Mouse (Mus musculus) lung, postnatal 0 days (tissue): ENCODE data around the gene Gm28230. TPM values are rescaled to one million over a fixed set of nuclear protein-coding genes. Genes with fewer than 3 reads are reported as not detected.

Experiments
- ATAC-seq: fragments of 200-750 bp; cut with Nextera tagmentation; 2 replicates; pipeline ENCODE4 v1.8.0; 2017; ENCODE audit warnings: moderate library complexity
- DNase-seq: peaks from one replicate; pipeline ENCODE4 v3.0.0-alpha.2; 2016; ENCODE audit warnings: low spot score
- H3K27ac ChIP-seq: fragments of 300-500 bp; sonication (generic); 2 replicates; pipeline ENCODE4 v1.5.1; 2014; ENCODE audit warnings: antibody characterized with exemption, mild to moderate bottlenecking, low read length, mixed read lengths
- H3K27me3 ChIP-seq: fragments of 300-500 bp; sonication (generic); replicated peaks from 2 replicates; pipeline ENCODE4 v1.6.1; 2014; ENCODE audit warnings: low read length, mixed read lengths; ENCODE audit not compliant: insufficient read depth
- H3K36me3 ChIP-seq: fragments of 300-500 bp; sonication (generic); 2 replicates; pipeline ENCODE4 v1.6.1; 2014; ENCODE audit warnings: low read length, mixed read lengths; ENCODE audit not compliant: insufficient read depth
- H3K4me1 ChIP-seq: fragments of 300-500 bp; sonication (generic); 2 replicates; pipeline ENCODE4 v1.6.1; 2014; ENCODE audit warnings: antibody characterized with exemption, low read depth, low read length, mixed read lengths; ENCODE audit not compliant: insufficient read depth
- H3K4me2 ChIP-seq: fragments of 300-500 bp; sonication (generic); replicated peaks from 2 replicates; pipeline ENCODE4 v1.6.1; 2014; ENCODE audit warnings: low read depth, mild to moderate bottlenecking, low read length, moderate library complexity, mixed read lengths
- H3K4me3 ChIP-seq: fragments of 300-500 bp; sonication (generic); 2 replicates; pipeline ENCODE4 v1.5.1; 2014; ENCODE audit warnings: low read depth, low read length
- H3K9ac ChIP-seq: fragments of 300-500 bp; sonication (generic); replicated peaks from 2 replicates; pipeline ENCODE4 v1.6.1; 2014; ENCODE audit warnings: low read depth, mild to moderate bottlenecking
- H3K9me3 ChIP-seq: fragments of 300-500 bp; sonication (generic); 2 replicates; pipeline ENCODE4 v1.6.1; 2016; ENCODE audit warnings: low read length, mixed read lengths
- CTCF ChIP-seq: IDR thresholded peaks from 2 replicates; pipeline ENCODE4 v1.5.1; 2016; ENCODE audit warnings: antibody characterized with exemption, mild to moderate bottlenecking
- EP300 ChIP-seq: IDR thresholded peaks from 2 replicates; pipeline ENCODE4 v1.6.1; 2016; ENCODE audit warnings: antibody characterized with exemption, mild to moderate bottlenecking, control low read depth
- WGBS: fragments of 180-500 bp; shearing (Covaris S2); extraction: QIAGEN DNeasy Blood & Tissue Kit; methylation state at CpG from one replicate; pipeline ENCODE4 v1.1.7; 2014; 5-methylcytosine and 5-hydroxymethylcytosine counted together
- polyA plus RNA-seq: library from polyadenylated mRNA; unstranded; fragments of >200 nt; fragmentation: Nextera tagmentation; extraction: Ambion mirVana; gene quantifications from 2 replicates; pipeline ENCODE4 v1.2.1, GENCODE M21; 2015

Gene Gm28230
- polyA plus RNA-seq, 1 experiment from 2014 or later, result not detected

GRCm38 (mm10) chr2:74708676-74709075 lies 17.9 kb upstream of the Gm28230 start:
- ATAC-seq (no peak), DNase-seq (no peak)
- no peak for TF ChIP-seq CTCF
- no peak overlapping the region for H3K4me3 ChIP-seq
- H3K9ac ChIP-seq, result no peak overlapping the region
- peaks cover 9% of the 10 kb centered on the region; the same call in 1 of the 2 replicates for H3K4me1 ChIP-seq
- peaks cover 95% of the 10 kb centered on the region for H3K27me3 ChIP-seq
- no peak overlapping the region for H3K27ac ChIP-seq
- H3K4me2 ChIP-seq, result no peak overlapping the region
- no peaks in the 10 kb centered on the region for H3K9me3 ChIP-seq
- no peaks in the 10 kb centered on the region for H3K36me3 ChIP-seq
- 19% methylated on average over 4 of the region's 4 CpGs for WGBS

DNA sequence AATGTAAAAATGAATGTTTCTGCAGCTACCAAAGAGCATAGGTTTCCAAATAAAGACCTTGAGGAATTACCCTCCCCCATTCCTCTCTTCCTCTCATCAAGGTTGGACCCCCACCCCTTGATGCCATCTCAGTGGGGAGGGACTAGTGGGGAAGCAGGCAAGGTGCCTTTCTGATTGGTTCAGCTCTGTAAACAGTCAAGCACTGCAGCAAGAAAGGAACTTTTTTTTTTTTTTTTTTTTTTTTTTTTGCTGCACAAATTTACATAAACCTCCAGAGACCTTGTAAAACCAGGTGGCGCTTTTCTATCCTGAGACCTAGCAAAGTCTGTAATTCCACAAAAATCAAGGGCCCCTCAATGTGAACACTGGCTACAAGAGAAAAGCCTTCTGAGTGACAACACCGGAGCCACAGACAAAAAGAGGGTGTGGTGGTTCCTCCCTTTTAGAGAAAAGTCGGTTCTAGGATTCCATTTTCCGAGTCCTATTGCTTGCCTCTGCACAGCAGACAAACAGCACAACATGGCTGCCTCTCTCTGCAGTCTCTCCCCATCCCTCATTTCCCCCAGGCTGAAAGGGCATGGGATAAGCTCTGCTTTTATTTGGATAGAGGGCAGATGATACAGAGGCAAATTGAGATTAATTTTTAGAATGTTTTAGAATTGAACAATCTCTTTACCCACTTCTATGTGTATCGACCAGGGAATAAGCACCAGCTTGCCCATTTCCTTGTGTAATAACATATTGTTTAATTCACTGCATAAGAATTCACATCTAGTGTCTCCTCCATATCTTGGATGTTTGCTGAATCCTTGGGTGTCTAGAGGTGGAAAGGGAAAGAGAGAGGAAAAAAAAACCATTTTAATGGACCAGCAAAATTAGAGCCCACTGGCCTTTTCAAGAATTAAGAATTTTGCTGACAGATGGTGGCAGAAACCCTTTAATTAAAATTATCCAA lies 16.8 kb upstream of the Gm28230 start:
- TF ChIP-seq EP300 (no peak), CTCF (no peak)
- H3K27ac ChIP-seq, result no peak overlapping the region
- no peaks in the 10 kb centered on the region for H3K9me3 ChIP-seq
- no peak overlapping the region for H3K4me2 ChIP-seq
- H3K27me3 ChIP-seq, result peaks cover 94% of the 10 kb centered on the region
- H3K36me3 ChIP-seq, result no peaks in the 10 kb centered on the region
- H3K9ac ChIP-seq, result no peak overlapping the region
- H3K4me1 ChIP-seq, result peaks cover 9% of the 10 kb centered on the region; the same call in 1 of the 2 replicates
- 6% methylated on average over 5 of the region's 5 CpGs for WGBS
- no peak overlapping the region for H3K4me3 ChIP-seq
- ATAC-seq (no peak), DNase-seq (no peak)

- ATAC-seq (no peak), DNase-seq (no peak)
- TF ChIP-seq CTCF, result no peak
- no peak for TF ChIP-seq EP300
- no peak overlapping the region for H3K4me2 ChIP-seq
- 2% methylated on average over 16 of the region's 16 CpGs for WGBS
- H3K36me3 ChIP-seq, result no peaks in the 10 kb centered on the region
- H3K27me3 ChIP-seq, result peaks cover 94% of the 10 kb centered on the region
- no peak overlapping the region for H3K27ac ChIP-seq
- H3K9me3 ChIP-seq, result no peaks in the 10 kb centered on the region
- H3K4me1 ChIP-seq, result 0 out of 2 replicates have a peak, but pooled peaks cover 6% of the 10 kb centered on the region
- no peak overlapping the region for H3K4me3 ChIP-seq
- H3K9ac ChIP-seq, result no peak overlapping the region
These were observed 15.5 kb upstream of the Gm28230 start for GRCm38 (mm10) chr2:74710929-74711543.

DNA sequence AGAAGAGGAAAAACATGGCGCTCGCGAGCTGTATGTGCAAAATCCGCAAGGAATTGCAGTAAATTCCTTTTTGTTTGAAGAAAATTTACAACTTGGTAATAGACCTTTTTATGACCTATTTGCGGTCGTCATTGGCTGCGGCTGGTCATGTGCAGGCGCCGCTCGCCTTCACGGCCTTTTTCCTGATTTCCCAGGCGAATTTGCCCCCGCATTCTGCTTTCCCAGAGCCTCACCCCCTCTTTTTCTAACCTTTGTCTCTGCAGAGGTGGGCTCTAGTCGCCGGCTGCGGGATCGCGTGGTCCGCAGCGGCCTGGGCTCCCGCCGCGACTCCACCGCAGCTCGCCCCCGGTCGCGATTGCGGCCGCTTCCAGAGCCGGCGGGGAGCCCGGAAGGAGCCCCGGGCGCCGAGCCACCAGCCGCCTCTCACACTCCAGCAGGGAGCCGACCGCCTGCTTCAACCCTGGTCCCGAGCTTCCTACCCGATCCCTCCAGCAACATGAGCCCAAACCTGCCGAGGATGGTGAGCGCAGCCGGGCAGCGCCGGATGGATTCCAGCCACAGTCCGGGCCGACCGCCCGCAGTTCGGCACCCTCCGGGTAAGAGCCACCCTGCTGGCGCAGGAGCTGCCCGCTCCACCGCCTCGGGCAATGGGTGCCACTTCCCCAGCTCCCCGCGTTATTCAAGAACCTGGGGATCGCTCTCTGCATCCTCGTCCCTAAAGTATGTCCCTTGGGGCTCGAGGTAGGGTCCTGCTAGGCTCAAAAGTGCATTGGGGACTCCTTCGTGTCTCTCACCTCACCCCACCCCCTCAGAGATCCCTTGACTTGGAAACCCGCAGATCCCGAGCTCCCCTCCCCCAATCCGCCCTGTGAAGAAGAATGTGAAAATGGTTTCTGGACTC lies 14.6 kb upstream of the Gm28230 start, which contains the start of the genes Hoxd3 and Hoxd4:
Hoxd3 (plus strand) TSS at position 207 of the 901 bp plus-strand sequence.
Hoxd4 (plus strand) TSS at position 209 of the 901 bp plus-strand sequence.
- H3K27ac ChIP-seq, result no peak within 1 kb of the TSS
- DNase-seq, result no peak
- WGBS, result 1% methylated on average over 61 of the region's 65 CpGs

DNA sequence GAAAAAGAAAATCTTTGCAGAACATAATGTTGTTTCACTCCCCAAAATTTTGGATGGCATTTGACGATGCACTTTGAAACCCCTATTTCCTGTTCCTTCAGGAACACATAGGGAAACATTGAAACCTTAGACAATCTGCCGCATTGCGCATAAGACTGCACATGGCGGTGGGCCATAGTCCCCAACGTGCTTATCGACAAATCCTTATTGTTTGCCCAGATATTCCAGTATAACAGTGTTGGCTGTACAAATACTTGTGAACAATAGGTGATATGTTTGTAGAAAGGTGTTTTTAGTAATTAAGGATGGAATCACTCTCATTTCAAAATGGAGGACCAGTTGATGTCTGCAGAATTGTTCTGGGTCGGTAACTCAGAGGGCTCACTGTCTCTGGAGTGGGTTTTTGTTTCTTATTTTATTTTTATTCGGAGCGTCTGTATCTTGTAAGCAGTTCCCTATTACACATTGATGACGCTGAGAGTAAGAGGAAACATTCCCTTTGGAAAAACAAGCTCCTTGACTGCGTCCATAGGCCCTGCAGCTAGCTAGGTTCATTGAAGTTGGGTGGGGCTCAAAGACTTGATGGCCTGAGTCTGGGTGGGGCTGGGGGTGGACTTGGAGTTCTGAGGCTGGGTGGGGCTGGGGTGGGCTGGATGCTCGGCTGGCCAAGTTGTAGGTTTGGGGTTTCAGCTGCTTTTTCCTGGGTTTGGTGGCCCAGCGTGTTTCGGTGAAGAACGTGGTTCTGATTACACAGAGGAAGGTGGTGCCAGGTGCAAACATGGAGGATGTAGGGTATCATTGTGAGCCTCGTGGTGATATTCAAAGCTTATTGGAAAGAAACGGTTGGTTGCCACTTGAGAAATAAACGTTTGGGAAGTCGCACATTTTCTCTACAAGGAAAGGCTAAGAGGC lies 13.0 kb upstream of the Gm28230 start:
- no peak overlapping the region for H3K4me2 ChIP-seq
- WGBS, result 8% methylated on average over 19 of the region's 19 CpGs
- TF ChIP-seq EP300, result no peak
- no peak for TF ChIP-seq CTCF

More for the DNA sequence above, 14.6 kb upstream of the Gm28230 start, which contains the start of the genes Hoxd3 and Hoxd4:
- H3K9me3 ChIP-seq, result no peaks in the 10 kb centered on the region
- H3K4me3 ChIP-seq, result peak within 1 kb of the TSS; percentile 28
- no peak within 1 kb of the TSS for H3K9ac ChIP-seq
- 0 out of 2 replicates have a peak, but pooled peaks cover 6% of the 10 kb centered on the region for H3K4me1 ChIP-seq
- H3K27me3 ChIP-seq, result peaks cover 89% of the 10 kb centered on the region
- peak within 1 kb of the TSS; percentile 48 for H3K4me2 ChIP-seq
- TF ChIP-seq CTCF (no peak), EP300 (no peak)
- ATAC-seq, result no peak; the same call in 1 of the 2 replicates
- no peaks in the 10 kb centered on the region for H3K36me3 ChIP-seq

More for the DNA sequence above, 13.0 kb upstream of the Gm28230 start:
- no peak for ATAC-seq
- Histone ChIP-seq H3K4me3 (no peak overlapping the region), H3K9me3 (no peaks in the 10 kb centered on the region), H3K27ac (no peak overlapping the region), H3K36me3 (no peaks in the 10 kb centered on the region), H3K4me1 (0 out of 2 replicates have a peak, but pooled peaks cover 6% of the 10 kb centered on the region), H3K9ac (no peak overlapping the region), H3K27me3 (peaks cover 87% of the 10 kb centered on the region)
- no peak for DNase-seq
